Comparison of ENCODE assay signal across 9 mouse cellular contexts in the genomic region with DNA sequence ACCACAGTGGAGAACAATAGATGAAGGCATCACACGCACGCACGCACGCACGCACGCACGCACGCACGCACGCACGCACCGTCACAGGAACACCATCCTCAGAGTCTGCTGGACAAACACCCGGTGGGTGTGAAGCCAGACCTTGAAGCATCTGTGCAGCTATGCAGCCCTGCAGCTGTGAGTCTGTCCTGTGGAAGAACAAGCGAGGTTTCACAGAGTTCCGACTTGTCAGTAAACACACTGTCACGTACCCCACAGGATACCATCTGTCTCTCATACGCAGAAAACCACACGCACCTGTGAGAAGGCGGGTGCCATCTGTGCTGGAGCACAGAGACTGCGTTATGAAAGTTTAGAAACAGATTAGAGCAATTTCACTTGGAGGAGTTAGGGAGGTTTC. TPM values are rescaled to one million over a fixed set of nuclear protein-coding genes. Genes with fewer than 3 reads are reported as not detected.
DNase-seq lines count a peak whose midpoint lies in the region; ATAC-seq and TF ChIP-seq lines count a peak whose summit lies in the region.
"Had no signal": no experiment of that assay in that cellular context is flagged by ENCODE, and none has a peak within 500 bp of the region (broad histone marks: within the 10 kb centered on the region; RNA-seq: fewer than 3 reads in every experiment).

No protein-coding gene starts in this region.

- no peak for TF ChIP-seq POLR2A in limb, embryonic 14.5 days (IDR thresholded peaks at IDR 0.05; ENCODE audit: borderline replicate concordance, extremely low read depth, insufficient read depth, insufficient read length)

- WGBS in midbrain, embryonic 16.5 days: 91% methylated on average over 20 of the region's 20 CpGs
- WGBS in midbrain, embryonic 15.5 days: 90% methylated on average over 20 of the region's 20 CpGs
- WGBS in limb, embryonic 14.5 days: 79% methylated on average over 20 of the region's 20 CpGs
- 89% methylated on average over 20 of the region's 20 CpGs for WGBS in hindbrain, embryonic 11.5 days

- H3K4me3 ChIP-seq in midbrain, embryonic 16.5 days (ENCODE audit: low read depth, low read length): no peak overlapping the region
- no peak overlapping the region for H3K4me3 ChIP-seq in midbrain, embryonic 15.5 days
- no peak overlapping the region for H3K4me3 ChIP-seq in limb, embryonic 14.5 days (replicated peaks; ENCODE audit: low read length)
- H3K4me3 ChIP-seq in hindbrain, embryonic 11.5 days (ENCODE audit: low read depth, low read length): no peak overlapping the region

- DNase-seq in frontal cortex, postnatal 14 days (ENCODE audit: low spot score in 2 of 2): peak; percentile 58 to 60
- peak; percentile 24 for DNase-seq in limb, embryonic 14.5 days (ENCODE audit: low spot score)
- peak; percentile 77 to 89 for DNase-seq in thymus, adult 18-20 months
- no peak for DNase-seq in kidney, adult 18-20 months
- no peak for DNase-seq in hindbrain, embryonic 11.5 days (ENCODE audit: low spot score)
- DNase-seq in adrenal gland, postnatal 10 days: no peak

- peaks cover 2% of the 10 kb centered on the region for H3K4me1 ChIP-seq in midbrain, embryonic 16.5 days (ENCODE audit: control insufficient read depth, insufficient read depth, low read length)
- H3K4me1 ChIP-seq in midbrain, embryonic 15.5 days: peaks cover 9% of the 10 kb centered on the region; the same call in 1 of the 2 replicates
- H3K4me1 ChIP-seq in limb, embryonic 14.5 days (ENCODE audit: control insufficient read depth, insufficient read depth, low read length): peaks cover 41% of the 10 kb centered on the region
- H3K4me1 ChIP-seq in hindbrain, embryonic 11.5 days (replicated peaks; ENCODE audit: control insufficient read depth, insufficient read depth, low read length): no peaks in the 10 kb centered on the region

- no peaks in the 10 kb centered on the region for H3K9me3 ChIP-seq in midbrain, embryonic 16.5 days (replicated peaks; ENCODE audit: control insufficient read depth, low read length, poor library complexity, severe bottlenecking)
- no peaks in the 10 kb centered on the region for H3K9me3 ChIP-seq in midbrain, embryonic 15.5 days
- no peaks in the 10 kb centered on the region for H3K9me3 ChIP-seq in limb, embryonic 14.5 days (ENCODE audit: control insufficient read depth, low read length)
- H3K9me3 ChIP-seq in hindbrain, embryonic 11.5 days (ENCODE audit: control insufficient read depth, low read length): no peaks in the 10 kb centered on the region

- no peak overlapping the region for H3K27ac ChIP-seq in midbrain, embryonic 16.5 days (ENCODE audit: low read length)
- no peak overlapping the region for H3K27ac ChIP-seq in midbrain, embryonic 15.5 days
- no peak overlapping the region for H3K27ac ChIP-seq in limb, embryonic 14.5 days (replicated peaks; ENCODE audit: low read depth, low read length)
- H3K27ac ChIP-seq in hindbrain, embryonic 11.5 days (ENCODE audit: low read depth, low read length): no peak overlapping the region
- H3K27ac ChIP-seq: liver, embryonic 14.5 days had no signal

- no peaks in the 10 kb centered on the region for H3K36me3 ChIP-seq in midbrain, embryonic 16.5 days (ENCODE audit: control insufficient read depth, insufficient read depth, low read length)
- no peaks in the 10 kb centered on the region for H3K36me3 ChIP-seq in midbrain, embryonic 15.5 days (replicated peaks)
- no peaks in the 10 kb centered on the region for H3K36me3 ChIP-seq in limb, embryonic 14.5 days (ENCODE audit: control insufficient read depth, insufficient read depth, low read length)
- no peaks in the 10 kb centered on the region for H3K36me3 ChIP-seq in hindbrain, embryonic 11.5 days (ENCODE audit: control insufficient read depth, insufficient read depth, low read length)

- no peak overlapping the region for H3K9ac ChIP-seq in midbrain, embryonic 16.5 days (ENCODE audit: low read depth, low read length)
- no peak overlapping the region for H3K9ac ChIP-seq in midbrain, embryonic 15.5 days
- H3K9ac ChIP-seq in limb, embryonic 14.5 days (ENCODE audit: low read depth, low read length, severe bottlenecking): no peak overlapping the region
- no peak overlapping the region for H3K9ac ChIP-seq in hindbrain, embryonic 11.5 days (ENCODE audit: low read depth, low read length)
- H3K9ac ChIP-seq: liver, embryonic 14.5 days had no signal

- ATAC-seq in midbrain, embryonic 16.5 days: peak; percentile 25; the same call in 1 of the 2 replicates
- ATAC-seq in midbrain, embryonic 15.5 days (replicated peaks): no peak
- no peak for ATAC-seq in limb, embryonic 14.5 days (ENCODE audit: low FRiP score, low read depth)
- ATAC-seq in hindbrain, embryonic 11.5 days (ENCODE audit: low FRiP score): no peak

- no peak overlapping the region for H3K4me2 ChIP-seq in midbrain, embryonic 16.5 days (ENCODE audit: low read length)
- H3K4me2 ChIP-seq in midbrain, embryonic 15.5 days: no peak overlapping the region
- no peak overlapping the region for H3K4me2 ChIP-seq in limb, embryonic 14.5 days (replicated peaks; ENCODE audit: low read depth, low read length, severe bottlenecking)
- H3K4me2 ChIP-seq in hindbrain, embryonic 11.5 days (replicated peaks; ENCODE audit: low read depth, low read length): no peak overlapping the region

- no peaks in the 10 kb centered on the region for H3K27me3 ChIP-seq in midbrain, embryonic 16.5 days (ENCODE audit: control insufficient read depth, insufficient read depth, low read depth, low read length)
- no peaks in the 10 kb centered on the region for H3K27me3 ChIP-seq in midbrain, embryonic 15.5 days (replicated peaks)
- no peaks in the 10 kb centered on the region for H3K27me3 ChIP-seq in limb, embryonic 14.5 days (ENCODE audit: control insufficient read depth, insufficient read depth, low read length)
- no peaks in the 10 kb centered on the region for H3K27me3 ChIP-seq in hindbrain, embryonic 11.5 days (ENCODE audit: control insufficient read depth, insufficient read depth, low read length)

RNA-seq across cellular contexts. Expression of a gene that starts 22.0 kb away (rescaled TPM):
- polyA plus RNA-seq in midbrain, embryonic 16.5 days (2015; fragmentation: Nextera tagmentation; extraction: Ambion mirVana): 5.8 and 6.4 TPM in 2 replicates
- polyA plus RNA-seq in midbrain, embryonic 15.5 days (2015; fragmentation: Nextera tagmentation; extraction: Ambion mirVana): 7.5 and 7.8 TPM in 2 replicates
- 35.9 and 41.3 TPM in 2 replicates for polyA plus RNA-seq in limb, embryonic 14.5 days (2012; rRNA removed)
- 52.3 and 54.8 TPM in 2 replicates for polyA plus RNA-seq in limb, embryonic 14.5 days (2014; fragmentation: Nextera tagmentation; extraction: Ambion mirVana)
- polyA plus RNA-seq in hindbrain, embryonic 11.5 days (2014; fragmentation: Nextera tagmentation; extraction: Ambion mirVana): 15.1 and 16.2 TPM in 2 replicates
- total RNA-seq in adrenal gland, postnatal 10 days (2021): 10 to 100 TPM; 73.7 to 83.0 TPM

RNA-seq across cellular contexts. Expression of a gene that starts 44.0 kb away (rescaled TPM):
- not detected in 2 replicates for polyA plus RNA-seq in midbrain, embryonic 16.5 days (2015; fragmentation: Nextera tagmentation; extraction: Ambion mirVana)
- not detected in 2 replicates for polyA plus RNA-seq in midbrain, embryonic 15.5 days (2015; fragmentation: Nextera tagmentation; extraction: Ambion mirVana)
- 0.49 and 1.4 TPM in 2 replicates for polyA plus RNA-seq in limb, embryonic 14.5 days (2012; rRNA removed)
- not detected in 2 replicates for polyA plus RNA-seq in limb, embryonic 14.5 days (2014; fragmentation: Nextera tagmentation; extraction: Ambion mirVana)
- not detected in 2 replicates for polyA plus RNA-seq in hindbrain, embryonic 11.5 days (2014; fragmentation: Nextera tagmentation; extraction: Ambion mirVana)
- total RNA-seq in adrenal gland, postnatal 10 days (2021): 1 to 10 TPM; 4.6 to 4.8 TPM

Comparison
In these comparisons a context has a peak if more than half of its experiments do, and no peak if none do; other contexts are left out.
1. DNase-seq: peak in frontal cortex, postnatal 14 days (2 of 2), limb, embryonic 14.5 days (single experiment) and thymus, adult 18-20 months (2 of 2); none in kidney, adult 18-20 months (single experiment), hindbrain, embryonic 11.5 days (single experiment) and adrenal gland, postnatal 10 days (single experiment).